Mouse (Mus musculus) granulocyte monocyte progenitor cell, adult 5-6 weeks (primary cell): ENCODE results near the gene Marcksl1. TPM values are rescaled to one million over a fixed set of nuclear protein-coding genes. Genes with fewer than 3 reads are reported as not detected.

Experiments
- ATAC-seq: replicated peaks from 2 replicates; pipeline ENCODE4 v1.8.0; 2016; ENCODE audit warnings: mild to moderate bottlenecking, moderate TSS enrichment, inconsistent platforms; ENCODE audit not compliant: poor library complexity, severe bottlenecking
- total RNA-seq, 2 experiments: library from RNA; stranded (forward) in 1 of 2; stranded (reverse) in 1 of 2; fragments of 200-712, 200-1000 nt in 1 of 2; fragments of >200 nt in 1 of 2; fragmentation: Nextera tagmentation in 1 of 2; gene quantifications; 2 replicates each; pipeline ENCODE4 v1.2.3; 2014 to 2017

The Marcksl1 gene
- total RNA-seq, 2 experiments from 2014 or later = 27.6 to 28.4 TPM

- ATAC-seq = peak; percentile 36
These were observed 42.6 kb downstream of the Marcksl1 start for GRCm38 (mm10) chr4:129555862-129556531.

DNA sequence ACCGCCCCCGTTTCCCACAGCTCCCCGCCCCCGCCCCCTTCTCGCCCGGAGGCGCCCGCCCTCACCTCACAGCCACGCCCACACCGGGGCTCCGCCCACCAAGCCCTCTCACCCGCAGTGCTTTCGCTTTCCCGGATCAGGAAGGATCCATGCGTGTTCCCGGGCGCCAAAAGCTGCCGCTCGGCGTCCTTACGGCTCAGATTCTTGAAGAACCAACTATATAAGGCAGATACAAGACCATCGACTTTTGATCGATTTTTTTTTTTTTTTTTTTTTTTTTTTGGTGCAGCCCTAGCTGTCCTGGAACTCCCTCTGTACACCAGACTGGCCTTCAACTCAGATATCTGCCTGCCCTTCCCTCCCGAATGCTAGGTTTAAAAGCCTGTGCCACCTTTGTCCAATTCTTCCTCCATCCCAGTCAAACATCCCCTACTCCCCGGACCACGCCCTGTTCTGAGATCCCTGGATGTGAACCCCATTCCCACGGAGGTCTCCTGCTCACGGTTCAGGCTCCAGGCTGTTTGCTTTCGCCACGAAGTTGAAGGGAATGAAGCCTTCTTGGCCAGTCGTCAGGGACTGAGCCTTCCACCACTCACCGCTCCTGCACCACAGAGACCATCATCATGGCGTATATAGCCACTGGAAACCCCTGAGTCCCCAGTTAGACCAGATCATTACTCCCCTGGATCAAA is 43.3 kb downstream of the Marcksl1 start:
- peak; percentile 90 for ATAC-seq

DNA sequence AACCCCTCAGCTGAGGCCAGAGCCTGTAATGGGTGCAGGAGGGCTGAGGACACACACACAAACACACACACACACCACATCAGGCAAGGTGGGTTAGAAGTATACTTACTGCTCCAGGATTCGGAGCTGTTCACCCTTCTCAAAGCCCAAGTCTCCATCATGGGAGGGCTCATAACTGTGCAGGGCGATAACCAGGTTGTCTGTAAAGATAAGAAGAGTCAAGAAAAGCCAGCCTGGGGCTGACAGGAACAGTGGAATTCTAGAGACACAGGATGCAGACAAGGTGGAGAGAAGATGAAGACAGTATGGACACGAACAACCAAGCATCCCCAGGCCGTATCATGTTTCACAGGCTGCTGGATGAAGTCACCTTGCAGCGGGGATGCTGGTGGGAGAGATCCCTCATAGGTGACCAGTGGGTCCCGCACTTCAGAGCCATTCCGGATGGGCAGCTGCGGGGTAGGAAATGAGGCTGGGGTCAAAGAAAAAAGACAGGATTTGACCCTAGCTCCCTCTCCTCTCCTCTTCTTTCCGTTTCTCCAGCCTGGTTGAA is 44.0 kb downstream of the Marcksl1 start:
- ATAC-seq = no peak

DNA sequence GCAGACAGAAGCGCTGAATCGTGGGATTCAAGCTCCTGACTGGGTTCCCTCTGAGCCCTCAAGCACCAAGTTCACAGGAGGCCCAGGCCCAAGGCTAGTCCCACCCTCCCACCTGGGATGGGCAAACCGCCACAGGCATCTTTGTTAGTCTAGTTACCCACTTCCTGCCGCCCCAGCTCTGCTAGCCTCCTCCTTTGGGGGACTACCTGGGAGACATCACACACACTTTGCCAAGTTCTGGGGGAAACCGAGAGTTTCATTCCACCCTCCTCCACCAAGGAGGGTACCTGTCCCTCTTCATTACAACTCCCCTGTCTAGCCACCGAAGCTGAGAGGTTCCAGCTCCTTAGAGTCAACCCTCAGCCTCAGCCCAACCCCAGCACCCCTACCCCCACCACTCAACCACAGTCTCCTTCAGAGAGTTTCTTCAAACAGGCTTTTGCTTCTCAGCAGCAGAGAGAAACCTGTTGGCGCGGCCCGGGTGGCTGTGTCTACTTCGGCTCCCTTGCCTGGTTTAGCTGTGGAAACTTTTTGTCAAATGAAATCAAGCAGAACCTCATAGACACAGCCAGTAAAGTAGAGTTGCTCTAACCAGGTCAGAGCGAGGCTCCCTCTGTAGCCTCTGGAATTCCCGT is 45.1 kb downstream of the Marcksl1 start:
- no peak for ATAC-seq

GRCm38 (mm10) chr4:129561184-129561583 is 47.8 kb downstream of the Marcksl1 start:
- ATAC-seq = no peak

DNA sequence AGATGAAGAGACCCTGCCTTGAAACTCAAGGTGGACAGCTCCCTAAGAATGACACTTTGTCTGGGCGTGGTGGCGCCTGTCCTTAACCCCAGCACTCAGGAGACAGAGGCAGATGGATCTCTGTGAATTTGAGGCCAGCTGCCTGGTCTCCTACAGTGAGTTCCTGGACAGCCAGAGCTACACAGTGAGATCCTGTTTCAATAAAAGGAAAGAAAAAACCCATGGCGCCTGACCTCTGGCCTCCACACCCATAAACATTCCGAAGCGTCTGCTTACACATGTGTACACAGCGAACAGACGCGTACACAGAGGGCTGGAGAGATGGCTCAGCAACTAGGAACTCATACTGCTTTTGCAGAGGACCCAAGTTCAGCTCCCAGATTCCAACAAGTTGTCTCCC is 50.3 kb downstream of the Marcksl1 start:
- no peak for ATAC-seq

GRCm38 (mm10) chr4:129565139-129565538 is 51.8 kb downstream of the Marcksl1 start:
- ATAC-seq = no peak

Other genes with a start within 250 kb of the Marcksl1 start
- gene Sync, start 226.0 kb upstream of the Marcksl1 start, total RNA-seq (2014; fragmentation: Nextera tagmentation) = not detected in 2 replicates
- not detected in 2 replicates for gene Sync, start 226.0 kb upstream of the Marcksl1 start, total RNA-seq (2017)
- gene Rbbp4, start 178.2 kb upstream of the Marcksl1 start, total RNA-seq (2014; fragmentation: Nextera tagmentation) = 160 and 220 TPM in 2 replicates
- gene Rbbp4, start 178.2 kb upstream of the Marcksl1 start, total RNA-seq (2017) = 133 and 136 TPM in 2 replicates
- 87.7 and 90.3 TPM in 2 replicates for gene Zbtb8os, start 177.9 kb upstream of the Marcksl1 start, total RNA-seq (2014; fragmentation: Nextera tagmentation)
- 67.3 and 124 TPM in 2 replicates for gene Zbtb8os, start 177.9 kb upstream of the Marcksl1 start, total RNA-seq (2017)
- 0.30 and 5.4 TPM in 2 replicates for gene Zbtb8a, start 135.5 kb upstream of the Marcksl1 start, total RNA-seq (2014; fragmentation: Nextera tagmentation)
- 6.9 and 7.6 TPM in 2 replicates for gene Zbtb8a, start 135.5 kb upstream of the Marcksl1 start, total RNA-seq (2017)
- not detected in 2 replicates for gene Zbtb8b, start 72.7 kb upstream of the Marcksl1 start, total RNA-seq (2014; fragmentation: Nextera tagmentation)
- gene Zbtb8b, start 72.7 kb upstream of the Marcksl1 start, total RNA-seq (2017) = not detected in 2 replicates
- 14.7 and 32.8 TPM in 2 replicates for gene Bsdc1, start 52.0 kb upstream of the Marcksl1 start, total RNA-seq (2014; fragmentation: Nextera tagmentation)
- 17.9 and 23.1 TPM in 2 replicates for gene Bsdc1, start 52.0 kb upstream of the Marcksl1 start, total RNA-seq (2017)
- gene Tssk3, start 22.6 kb upstream of the Marcksl1 start, total RNA-seq (2014; fragmentation: Nextera tagmentation) = not detected in 2 replicates
- gene Tssk3, start 22.6 kb upstream of the Marcksl1 start, total RNA-seq (2017) = not detected in 2 replicates
- gene Fam229a, start 22.4 kb upstream of the Marcksl1 start, total RNA-seq (2014; fragmentation: Nextera tagmentation) = not detected in 2 replicates
- not detected in 2 replicates for gene Fam229a, start 22.4 kb upstream of the Marcksl1 start, total RNA-seq (2017)
- gene Hdac1, start 29.1 kb downstream of the Marcksl1 start, total RNA-seq (2014; fragmentation: Nextera tagmentation) = 109 and 142 TPM in 2 replicates
- gene Hdac1, start 29.1 kb downstream of the Marcksl1 start, total RNA-seq (2017) = 62.6 and 74.9 TPM in 2 replicates
- 0.15 and 5.8 TPM in 2 replicates for gene Lck, start 60.1 kb downstream of the Marcksl1 start, total RNA-seq (2014; fragmentation: Nextera tagmentation)
- 2.5 and 4.8 TPM in 2 replicates for gene Lck, start 60.1 kb downstream of the Marcksl1 start, total RNA-seq (2017)
- not detected in 2 replicates for gene Fam167b, start 65.0 kb downstream of the Marcksl1 start, total RNA-seq (2014; fragmentation: Nextera tagmentation)
- gene Fam167b, start 65.0 kb downstream of the Marcksl1 start, total RNA-seq (2017) = not detected in 2 replicates
- gene Eif3i, start 87.1 kb downstream of the Marcksl1 start, total RNA-seq (2014; fragmentation: Nextera tagmentation) = 335 and 353 TPM in 2 replicates
- gene Eif3i, start 87.1 kb downstream of the Marcksl1 start, total RNA-seq (2017) = 257 and 296 TPM in 2 replicates
- 68.9 and 102 TPM in 2 replicates for gene Tmem234, start 87.1 kb downstream of the Marcksl1 start, total RNA-seq (2014; fragmentation: Nextera tagmentation)
- gene Tmem234, start 87.1 kb downstream of the Marcksl1 start, total RNA-seq (2017) = 73.9 and 74.9 TPM in 2 replicates
- 1.1 and 4.0 TPM in 2 replicates for gene Dcdc2b, start 100.7 kb downstream of the Marcksl1 start, total RNA-seq (2014; fragmentation: Nextera tagmentation)
- not detected in 2 replicates for gene Dcdc2b, start 100.7 kb downstream of the Marcksl1 start, total RNA-seq (2017)
- gene Iqcc, start 105.5 kb downstream of the Marcksl1 start, total RNA-seq (2014; fragmentation: Nextera tagmentation) = 22.0 and 26.0 TPM in 2 replicates
- gene Iqcc, start 105.5 kb downstream of the Marcksl1 start, total RNA-seq (2017) = 15.0 and 15.7 TPM in 2 replicates
- gene Ccdc28b, start 110.4 kb downstream of the Marcksl1 start, total RNA-seq (2014; fragmentation: Nextera tagmentation) = 44.7 and 57.5 TPM in 2 replicates
- 53.4 and 65.8 TPM in 2 replicates for gene Ccdc28b, start 110.4 kb downstream of the Marcksl1 start, total RNA-seq (2017)
- gene Txlna, start 127.5 kb downstream of the Marcksl1 start, total RNA-seq (2014; fragmentation: Nextera tagmentation) = 40.9 and 50.2 TPM in 2 replicates
- gene Txlna, start 127.5 kb downstream of the Marcksl1 start, total RNA-seq (2017) = 106 and 107 TPM in 2 replicates
- 41.0 and 61.4 TPM in 2 replicates for gene Kpna6, start 159.2 kb downstream of the Marcksl1 start, total RNA-seq (2014; fragmentation: Nextera tagmentation)
- 20.4 and 26.4 TPM in 2 replicates for gene Kpna6, start 159.2 kb downstream of the Marcksl1 start, total RNA-seq (2017)
- 15.8 and 44.1 TPM in 2 replicates for gene Tmem39b, start 183.3 kb downstream of the Marcksl1 start, total RNA-seq (2014; fragmentation: Nextera tagmentation)
- 6.2 and 12.2 TPM in 2 replicates for gene Tmem39b, start 183.3 kb downstream of the Marcksl1 start, total RNA-seq (2017)
- gene Khdrbs1, start 228.7 kb downstream of the Marcksl1 start, total RNA-seq (2014; fragmentation: Nextera tagmentation) = 98.7 and 104 TPM in 2 replicates
- 82.8 and 84.2 TPM in 2 replicates for gene Khdrbs1, start 228.7 kb downstream of the Marcksl1 start, total RNA-seq (2017)